In genomic region chr2:15038705-15039104, GRCm38 (mm10) we compare ENCODE assay signal across 17 mouse cellular contexts. TPM values are rescaled to one million over a fixed set of nuclear protein-coding genes. Genes with fewer than 3 reads are reported as not detected.
DNase-seq lines count a peak whose midpoint lies in the region; ATAC-seq lines count a peak whose summit lies in the region.
"Had no signal": no experiment of that assay in that cellular context is flagged by ENCODE, and none has a peak within 500 bp of the region (broad histone marks: within the 10 kb centered on the region; RNA-seq: fewer than 3 reads in every experiment).

No protein-coding gene starts in this region.

- ATAC-seq in heart, embryonic 11.5 days (replicated peaks; ENCODE audit: insufficient number of reproducible peaks, low FRiP score, low TSS enrichment) = no peak
- ATAC-seq: forebrain, embryonic 15.5 days had no signal

- intact Hi-C loops in heart, postnatal 10 days (cut with DNase I) = no loop called here

- H3K36me3 ChIP-seq in heart, embryonic 11.5 days (ENCODE audit: control insufficient read depth, insufficient read depth, low read length) = no peaks in the 10 kb centered on the region

- WGBS in heart, embryonic 11.5 days (ENCODE audit: insufficient replicate concordance) = 84% methylated on average over 6 of the region's 6 CpGs

- no peak overlapping the region for H3K9ac ChIP-seq in heart, embryonic 11.5 days (ENCODE audit: low read depth, low read length)
- H3K9ac ChIP-seq: forebrain, embryonic 15.5 days; limb, embryonic 12.5 days had no signal

- H3K4me3 ChIP-seq in heart, embryonic 11.5 days (ENCODE audit: low read depth, low read length) = no peak overlapping the region
- H3K4me3 ChIP-seq: forebrain, embryonic 15.5 days; limb, embryonic 12.5 days; midbrain, embryonic 10.5 days; myocyte had no signal

- no peaks in the 10 kb centered on the region for H3K4me1 ChIP-seq in heart, embryonic 11.5 days (ENCODE audit: control insufficient read depth, insufficient read depth, low read length)
- H3K4me1 ChIP-seq: forebrain, embryonic 15.5 days; limb, embryonic 12.5 days; midbrain, embryonic 10.5 days had no signal

- no peaks in the 10 kb centered on the region for H3K9me3 ChIP-seq in heart, embryonic 11.5 days (replicated peaks; ENCODE audit: control insufficient read depth, low read length)
- H3K9me3 ChIP-seq: forebrain, embryonic 15.5 days; limb, embryonic 12.5 days; midbrain, embryonic 10.5 days had no signal

- DNase-seq in heart, adult 18-20 months = peak; percentile 55 to 82
- DNase-seq in heart, postnatal 10 days = peak; percentile 52 to 54
- DNase-seq in kidney, postnatal 10 days = peak; percentile 48
- peak; percentile 60 for DNase-seq in lung, postnatal 14 days
- no peak for DNase-seq in retina, embryonic 14.5 days (ENCODE audit: low spot score)
- no peak for DNase-seq in Muller cell, postnatal 12 days (ENCODE audit: inconsistent ontology term)
- no peak for DNase-seq in thymus, postnatal 36 days
- DNase-seq: cerebellum, adult 8-10 months; embryo, embryonic 11 days; gastrocnemius, postnatal 10 days; right cerebral cortex, postnatal 14 days; thymus, adult 2 months had no signal

- H3K4me2 ChIP-seq in heart, embryonic 11.5 days = no peak overlapping the region
- H3K4me2 ChIP-seq: forebrain, embryonic 15.5 days; limb, embryonic 12.5 days had no signal

- H3K27me3 ChIP-seq in heart, embryonic 11.5 days (ENCODE audit: control insufficient read depth, insufficient read depth, low read length) = no peaks in the 10 kb centered on the region
- H3K27me3 ChIP-seq: forebrain, embryonic 15.5 days; limb, embryonic 12.5 days had no signal

- no peak overlapping the region for H3K27ac ChIP-seq in heart, embryonic 11.5 days (ENCODE audit: low read depth, low read length)
- H3K27ac ChIP-seq: forebrain, embryonic 15.5 days; limb, embryonic 12.5 days; midbrain, embryonic 10.5 days had no signal

RNA-seq across cellular contexts. Expression of gene Arl5b, which starts 10.5 kb away (rescaled TPM):
- total RNA-seq in heart, adult 18-20 months (2021) = 10 to 100 TPM; 20.5 to 22.6 TPM
- 28.1 and 29.3 TPM in 2 replicates for polyA plus RNA-seq in heart, embryonic 11.5 days (2014; fragmentation: Nextera tagmentation; extraction: Ambion mirVana)
- total RNA-seq in heart, postnatal 10 days (2021) = 10 to 100 TPM; 32.6 to 37.6 TPM

RNA-seq across cellular contexts. Expression of gene Nsun6, which starts 16.2 kb away (rescaled TPM):
- 1 to 10 TPM; 5.5 to 5.8 TPM for total RNA-seq in heart, adult 18-20 months (2021)
- polyA plus RNA-seq in heart, embryonic 11.5 days (2014; fragmentation: Nextera tagmentation; extraction: Ambion mirVana) = 5.2 and 6.6 TPM in 2 replicates
- total RNA-seq in heart, postnatal 10 days (2021) = 1 to 10 TPM; 5.0 to 8.0 TPM

Comparison
In these comparisons a context has a peak if more than half of its experiments do, and no peak if none do; other contexts are left out.
1. DNase-seq: peak in heart, adult 18-20 months (2 of 2), heart, postnatal 10 days (2 of 2), kidney, postnatal 10 days (single experiment) and lung, postnatal 14 days (single experiment); none in retina, embryonic 14.5 days (single experiment), Muller cell, postnatal 12 days (single experiment) and thymus, postnatal 36 days (0 of 2).